Mouse (Mus musculus): ENCODE results near the gene Ak8. TPM values are rescaled to one million over a fixed set of nuclear protein-coding genes. Genes with fewer than 3 reads are reported as not detected.
A peak's percentile ranks its signal among the peaks of the same experiment; 100 is the strongest.

The Ak8 gene
- polyA plus RNA-seq, 1 experiment from 2014 or later, result 0.83 TPM

DNA sequence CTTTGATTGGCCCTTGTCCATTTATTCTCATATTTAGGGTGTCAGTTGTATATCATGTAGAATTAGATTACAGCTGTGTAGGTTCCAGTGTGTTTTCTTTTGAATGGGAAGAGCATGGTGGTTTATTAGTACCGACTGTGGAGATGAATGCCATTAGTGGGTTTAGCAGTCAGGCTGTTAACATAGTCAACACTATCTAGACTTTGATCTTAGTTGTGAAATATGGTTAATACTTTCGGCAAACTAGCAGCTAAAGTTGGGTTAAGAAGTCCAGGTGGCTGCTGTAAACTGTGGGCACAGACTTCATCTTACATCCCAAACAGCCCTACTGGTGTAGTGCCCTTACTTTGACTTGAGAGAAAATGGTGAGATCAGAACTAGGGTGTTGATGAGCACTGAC, 148.9 kb downstream of the Ak8 start:
- H3K27me3 ChIP-seq, result no peaks in the 10 kb centered on the region
- no peaks in the 10 kb centered on the region for H3K4me1 ChIP-seq
- no peak overlapping the region for H3K4me2 ChIP-seq
- no peak overlapping the region for H3K9ac ChIP-seq
- no peaks in the 10 kb centered on the region for H3K9me3 ChIP-seq (replicated peaks)
- H3K4me3 ChIP-seq, result no peak overlapping the region
- no peak for ATAC-seq
- H3K27ac ChIP-seq, result no peak overlapping the region
- WGBS, result 93% methylated on average over 2 of the region's 2 CpGs
- H3K36me3 ChIP-seq (ENCODE audit: poor library complexity, severe bottlenecking), result peaks cover 63% of the 10 kb centered on the region

- peaks cover 56% of the 10 kb centered on the region for H3K36me3 ChIP-seq (ENCODE audit: poor library complexity, severe bottlenecking)
- no peak overlapping the region for H3K4me3 ChIP-seq
- no peak for ATAC-seq
Measured at GRCm38 (mm10) chr2:28852594-28852993, 152.6 kb downstream of the Ak8 start.

GRCm38 (mm10) chr2:28855773-28856172, 155.8 kb downstream of the Ak8 start:
- H3K36me3 ChIP-seq (ENCODE audit: poor library complexity, severe bottlenecking), result peaks cover 51% of the 10 kb centered on the region
- WGBS, result 92% methylated on average over 2 of the region's 2 CpGs
- H3K4me2 ChIP-seq, result no peak overlapping the region

More at GRCm38 (mm10) chr2:28852594-28852993, 152.6 kb downstream of the Ak8 start:
- Histone ChIP-seq H3K27me3 (no peaks in the 10 kb centered on the region), H3K27ac (no peak overlapping the region), H3K4me2 (no peak overlapping the region), H3K9me3 (replicated peaks) (no peaks in the 10 kb centered on the region), H3K4me1 (no peaks in the 10 kb centered on the region), H3K9ac (no peak overlapping the region)
- 89% methylated on average over 3 of the region's 3 CpGs for WGBS

DNA sequence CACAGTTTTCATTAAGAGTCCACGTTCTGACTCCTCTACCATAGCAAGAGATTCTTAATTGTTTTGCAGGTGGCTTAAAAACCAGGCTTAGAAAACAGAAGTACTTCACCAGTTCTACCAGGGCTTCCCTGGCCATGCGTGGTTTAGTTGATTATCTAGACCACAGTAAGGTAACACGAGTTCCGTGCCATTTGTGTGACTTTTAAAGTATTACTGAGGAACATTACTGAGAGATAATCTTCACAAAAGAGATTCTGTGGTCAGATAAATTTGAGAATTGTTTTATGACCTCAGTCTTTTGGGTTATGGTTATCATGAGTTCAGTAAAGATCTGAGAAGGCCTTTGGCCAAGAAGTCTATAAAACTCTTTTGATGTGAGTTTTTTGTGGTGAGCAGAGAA, 159.3 kb downstream of the Ak8 start:
- no peaks in the 10 kb centered on the region for H3K9me3 ChIP-seq (replicated peaks)
- 94% methylated on average over 4 of the region's 4 CpGs for WGBS
- 0 out of 2 replicates have a peak, but pooled peaks cover 6% of the 10 kb centered on the region for H3K4me1 ChIP-seq
- H3K27me3 ChIP-seq, result no peaks in the 10 kb centered on the region
- ATAC-seq, result no peak
- no peak overlapping the region for H3K9ac ChIP-seq
- peaks cover 71% of the 10 kb centered on the region for H3K36me3 ChIP-seq (ENCODE audit: poor library complexity, severe bottlenecking)
- H3K4me2 ChIP-seq, result no peak overlapping the region
- no peak overlapping the region for H3K27ac ChIP-seq
- H3K4me3 ChIP-seq, result no peak overlapping the region

More at GRCm38 (mm10) chr2:28855773-28856172, 155.8 kb downstream of the Ak8 start:
- ATAC-seq, result no peak
- H3K4me1 ChIP-seq, result 0 out of 2 replicates have a peak, but pooled peaks cover 3% of the 10 kb centered on the region
- H3K9me3 ChIP-seq (replicated peaks), result no peaks in the 10 kb centered on the region
- H3K27ac ChIP-seq, result no peak overlapping the region
- no peaks in the 10 kb centered on the region for H3K27me3 ChIP-seq
- no peak overlapping the region for H3K4me3 ChIP-seq
- no peak overlapping the region for H3K9ac ChIP-seq

DNA sequence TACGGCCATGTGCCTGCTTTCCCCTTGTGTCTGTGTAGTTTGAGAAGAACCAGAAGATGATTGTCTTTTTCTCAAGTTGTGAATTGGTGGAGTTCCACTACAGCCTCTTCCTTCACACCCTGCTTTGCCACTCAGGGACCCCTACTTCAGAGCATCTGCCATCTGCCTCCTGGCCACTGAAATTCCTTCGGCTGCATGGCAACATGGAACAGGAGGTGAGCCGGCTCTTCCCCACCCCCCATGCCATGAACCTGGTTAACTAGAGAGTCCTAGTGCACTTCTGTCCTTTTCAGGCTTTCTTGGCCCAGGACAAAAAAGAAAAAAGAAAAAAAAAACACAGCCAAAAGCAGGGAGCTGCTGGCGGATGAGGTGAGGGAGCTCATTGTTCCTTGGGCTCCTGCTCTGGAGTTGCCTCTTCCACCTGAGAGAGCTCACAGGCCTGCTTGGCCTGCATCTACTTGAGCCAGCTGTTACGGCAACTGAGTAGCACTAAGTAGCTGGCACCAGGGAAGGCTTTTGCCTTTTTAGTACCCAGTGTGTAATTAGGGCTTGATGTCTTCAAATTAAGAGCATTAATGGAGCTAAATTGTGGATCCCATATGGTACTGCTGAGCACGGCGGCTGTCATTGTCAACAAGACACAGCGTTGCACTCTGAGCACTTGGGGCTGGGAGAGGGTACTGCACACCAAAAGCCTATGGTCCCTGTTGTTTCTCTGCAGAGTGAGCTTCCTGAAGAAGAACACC, 160.9 kb downstream of the Ak8 start:
- 0 out of 2 replicates have a peak, but pooled peaks cover 6% of the 10 kb centered on the region for H3K4me1 ChIP-seq
- H3K4me2 ChIP-seq, result no peak overlapping the region
- no peak overlapping the region for H3K4me3 ChIP-seq
- H3K27ac ChIP-seq, result peak overlapping the region; percentile 7; the same call in 1 of the 2 replicates
- H3K36me3 ChIP-seq (ENCODE audit: poor library complexity, severe bottlenecking), result peaks cover 69% of the 10 kb centered on the region
- H3K27me3 ChIP-seq, result no peaks in the 10 kb centered on the region
- no peaks in the 10 kb centered on the region for H3K9me3 ChIP-seq (replicated peaks)
- H3K9ac ChIP-seq, result no peak overlapping the region
- 0 out of 2 replicates have a peak, but pooled peaks have one; percentile 8 for ATAC-seq
- 74% methylated on average over 8 of the region's 8 CpGs for WGBS

Small RNA genes within 50 kb of the gene (microRNA-seq; reads per million reads assigned to microRNA genes)
- 1.1 reads per million for gene Mir3088

Other genes starting within 250 kb of the Ak8 start
- 2.0 TPM in 2 replicates for gene 1700007K13Rik, start 233.8 kb upstream of the Ak8 start, polyA plus RNA-seq (2015; fragmentation: Nextera tagmentation; extraction: Ambion mirVana)
- 52.5 and 54.3 TPM in 2 replicates for gene Mrps2, start 232.1 kb upstream of the Ak8 start, polyA plus RNA-seq (2015; fragmentation: Nextera tagmentation; extraction: Ambion mirVana)
- gene Gbgt1, start 203.3 kb upstream of the Ak8 start, polyA plus RNA-seq (2015; fragmentation: Nextera tagmentation; extraction: Ambion mirVana), result 0.43 TPM in 1 of 2 replicates, not detected in the other
- 0.53 and 0.76 TPM in 2 replicates for gene Gm10134, start 194.1 kb upstream of the Ak8 start, polyA plus RNA-seq (2015; fragmentation: Nextera tagmentation; extraction: Ambion mirVana)
- gene Ralgds, start 187.0 kb upstream of the Ak8 start, polyA plus RNA-seq (2015; fragmentation: Nextera tagmentation; extraction: Ambion mirVana), result 50.9 and 53.6 TPM in 2 replicates
- gene Cel, start 136.8 kb upstream of the Ak8 start, polyA plus RNA-seq (2015; fragmentation: Nextera tagmentation; extraction: Ambion mirVana), result 0.14 TPM in 1 of 2 replicates, not detected in the other
- 40.7 and 48.2 TPM in 2 replicates for gene Gtf3c5, start 116.4 kb upstream of the Ak8 start, polyA plus RNA-seq (2015; fragmentation: Nextera tagmentation; extraction: Ambion mirVana)
- 0.19 and 0.31 TPM in 2 replicates for gene Gfi1b, start 78.2 kb upstream of the Ak8 start, polyA plus RNA-seq (2015; fragmentation: Nextera tagmentation; extraction: Ambion mirVana)
- 29.0 and 34.1 TPM in 2 replicates for gene Tsc1, start 58.9 kb upstream of the Ak8 start, polyA plus RNA-seq (2015; fragmentation: Nextera tagmentation; extraction: Ambion mirVana)
- 1.6 and 2.8 TPM in 2 replicates for gene Spaca9, start 437 bp upstream of the Ak8 start, polyA plus RNA-seq (2015; fragmentation: Nextera tagmentation; extraction: Ambion mirVana)
- gene Gtf3c4, start 140.2 kb downstream of the Ak8 start, polyA plus RNA-seq (2015; fragmentation: Nextera tagmentation; extraction: Ambion mirVana), result 16.6 and 18.7 TPM in 2 replicates
- 15.1 and 15.4 TPM in 2 replicates for gene Ddx31, start 140.2 kb downstream of the Ak8 start, polyA plus RNA-seq (2015; fragmentation: Nextera tagmentation; extraction: Ambion mirVana)
- 1.3 and 4.4 TPM in 2 replicates for gene Barhl1, start 216.5 kb downstream of the Ak8 start, polyA plus RNA-seq (2015; fragmentation: Nextera tagmentation; extraction: Ambion mirVana)

Data from forebrain, embryonic 13.5 days (tissue).